Mouse (Mus musculus): Measurements from ENCODE around the gene Hist1h4c.
"Not testable (repeated sequence)": the region's sequence is repeated elsewhere in the genome, so short reads cannot be mapped to it uniquely, and the experiment has no call there.

Hist1h4c gene

DNA sequence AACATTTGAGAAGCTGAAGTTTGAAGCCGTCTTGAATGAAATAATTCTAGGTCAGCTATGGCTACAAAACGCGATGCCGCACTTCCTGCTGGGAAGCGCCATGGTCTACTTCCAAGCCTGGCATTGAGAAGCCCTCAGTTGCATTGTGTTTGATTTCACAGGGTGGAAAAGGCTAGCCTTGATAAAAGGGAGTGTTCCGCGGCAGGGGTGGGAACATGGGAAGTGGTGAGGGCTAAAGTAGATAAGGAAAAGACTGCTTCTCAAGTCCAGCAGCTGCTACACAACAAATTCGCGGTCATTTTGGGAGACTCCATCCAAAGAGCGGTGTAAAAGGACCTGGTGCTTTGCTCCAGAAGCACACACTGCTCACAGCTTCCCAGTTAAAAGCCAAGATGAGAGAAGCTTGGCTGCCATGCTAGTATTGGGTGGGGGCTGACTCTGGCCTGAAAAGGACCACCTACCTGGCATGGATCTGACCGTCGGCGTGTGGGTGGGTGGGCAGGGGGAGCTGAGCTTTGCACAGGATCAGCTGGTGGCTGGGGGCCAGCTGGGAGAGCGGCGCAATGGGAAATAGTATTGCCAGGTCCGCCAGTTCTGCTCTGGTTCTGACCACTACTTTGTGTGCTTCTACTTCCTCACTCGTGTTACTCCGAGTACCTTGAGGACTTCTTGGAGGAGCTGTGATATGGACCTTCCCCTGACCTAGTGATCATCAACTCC lies 30.4 kb upstream of the Hist1h4c start:
- DNase-seq = no peak

GRCm38 (mm10) chr13:23725213-23725612 lies 27.0 kb upstream of the Hist1h4c start:
- DNase-seq = no peak

DNA sequence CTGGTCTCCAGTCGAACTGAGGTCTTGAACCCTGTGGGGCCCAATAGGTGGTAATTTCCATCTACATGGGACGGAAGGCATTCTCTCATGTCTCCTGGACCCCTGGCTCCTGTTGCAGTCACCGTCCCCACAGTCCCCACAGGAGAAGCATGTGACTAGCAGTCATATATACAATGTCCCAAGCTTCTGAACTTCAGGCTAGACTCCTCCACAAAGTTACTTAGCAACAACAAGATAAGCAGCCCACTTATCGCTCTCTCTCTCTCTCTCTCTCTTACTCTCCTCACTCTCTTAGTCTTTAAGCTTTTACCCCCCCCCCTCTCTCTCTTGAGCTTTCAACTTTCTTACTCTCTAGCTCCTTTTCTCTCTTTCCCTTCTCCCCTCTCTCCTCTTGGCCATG lies 26.0 kb upstream of the Hist1h4c start:
- DNase-seq = no peak

DNA sequence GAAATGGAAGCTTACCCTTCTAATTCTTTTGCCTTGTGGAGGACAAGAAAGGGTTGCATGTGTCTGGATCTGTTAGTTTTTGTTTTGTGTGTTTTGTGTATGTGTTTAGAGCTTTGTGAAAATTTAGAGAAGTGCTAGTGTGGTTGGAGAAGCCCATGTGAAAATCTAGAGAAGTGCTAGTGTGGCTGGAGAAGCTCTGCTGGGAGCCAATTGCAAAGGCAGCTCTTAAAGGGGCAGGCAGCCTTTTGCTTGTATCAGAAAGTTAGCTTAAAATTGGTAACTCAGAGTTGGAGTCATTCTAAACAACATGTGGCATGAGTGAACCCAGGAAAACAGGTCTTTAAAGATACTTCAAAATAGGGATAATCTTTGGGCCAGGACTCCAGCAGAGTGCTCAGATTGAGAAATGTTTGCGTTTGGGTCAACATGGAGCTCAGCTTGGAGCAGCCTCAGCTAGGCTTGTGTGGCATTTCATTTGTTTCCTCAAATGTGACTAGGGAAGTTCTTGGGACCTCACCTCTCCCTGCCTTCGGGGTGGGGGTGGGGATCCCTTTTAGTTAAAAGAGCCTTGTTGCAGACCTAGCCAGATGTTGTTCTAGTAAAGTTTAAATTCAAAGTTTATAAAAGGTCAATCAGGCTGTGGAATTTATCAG lies 19.5 kb upstream of the Hist1h4c start:
- DNase-seq = not testable (repeated sequence)

DNA sequence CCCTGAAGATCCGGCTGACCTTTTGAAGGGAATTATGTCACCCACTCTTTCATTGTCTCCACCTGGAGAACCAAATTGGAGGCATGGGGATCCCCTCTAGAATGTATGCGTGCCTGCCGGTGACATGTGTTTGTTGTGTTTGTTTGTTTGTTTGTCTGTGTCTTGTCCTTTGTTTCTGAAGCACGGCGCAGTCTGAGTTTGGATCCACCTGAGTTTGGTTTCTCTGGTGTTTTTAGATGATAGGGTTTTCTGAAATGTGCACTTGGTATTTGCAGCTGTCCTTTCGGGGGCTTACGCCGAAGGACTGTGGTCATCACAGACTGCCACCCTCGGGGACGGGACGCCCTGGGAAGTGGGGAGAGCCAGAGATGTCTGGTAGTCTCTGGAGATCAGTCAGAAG lies 18.9 kb upstream of the Hist1h4c start:
- no peak for DNase-seq

DNA sequence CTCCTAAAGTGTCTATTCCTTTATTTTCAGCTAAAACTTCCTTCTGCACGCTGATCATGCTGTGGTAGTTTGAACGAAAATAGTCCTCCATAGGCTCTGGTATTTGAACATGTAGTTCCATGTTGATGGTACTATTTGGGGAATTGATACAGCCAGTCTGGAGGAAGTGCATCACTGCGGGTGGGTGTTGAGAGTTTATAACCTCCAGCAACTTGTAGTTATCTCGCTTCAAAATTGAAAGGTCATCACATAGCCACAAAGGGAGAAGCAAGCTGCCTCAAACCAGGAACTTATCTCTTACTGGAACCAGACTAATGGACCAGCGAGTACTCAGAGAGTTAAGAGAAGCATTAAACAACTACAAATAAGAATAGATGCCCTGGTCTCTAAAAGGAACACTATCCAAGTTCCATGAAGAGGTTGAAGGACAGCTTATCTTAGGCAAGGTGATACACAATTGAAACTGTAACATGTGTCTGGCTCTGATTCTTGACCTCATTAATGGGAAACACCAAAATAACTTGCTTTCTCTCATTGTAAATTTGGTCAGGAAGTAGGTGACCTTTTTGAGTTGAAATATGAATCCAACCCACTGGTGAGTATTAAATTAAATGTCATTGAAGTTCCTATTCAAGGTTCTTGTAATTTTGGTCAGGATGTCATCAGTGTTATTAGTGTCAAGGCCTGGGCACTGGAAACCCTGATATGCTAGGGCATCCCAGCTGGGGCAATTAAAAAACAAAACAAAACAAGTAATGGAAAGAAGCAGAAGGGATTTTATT lies 18.2 kb upstream of the Hist1h4c start:
- no peak for DNase-seq

DNA sequence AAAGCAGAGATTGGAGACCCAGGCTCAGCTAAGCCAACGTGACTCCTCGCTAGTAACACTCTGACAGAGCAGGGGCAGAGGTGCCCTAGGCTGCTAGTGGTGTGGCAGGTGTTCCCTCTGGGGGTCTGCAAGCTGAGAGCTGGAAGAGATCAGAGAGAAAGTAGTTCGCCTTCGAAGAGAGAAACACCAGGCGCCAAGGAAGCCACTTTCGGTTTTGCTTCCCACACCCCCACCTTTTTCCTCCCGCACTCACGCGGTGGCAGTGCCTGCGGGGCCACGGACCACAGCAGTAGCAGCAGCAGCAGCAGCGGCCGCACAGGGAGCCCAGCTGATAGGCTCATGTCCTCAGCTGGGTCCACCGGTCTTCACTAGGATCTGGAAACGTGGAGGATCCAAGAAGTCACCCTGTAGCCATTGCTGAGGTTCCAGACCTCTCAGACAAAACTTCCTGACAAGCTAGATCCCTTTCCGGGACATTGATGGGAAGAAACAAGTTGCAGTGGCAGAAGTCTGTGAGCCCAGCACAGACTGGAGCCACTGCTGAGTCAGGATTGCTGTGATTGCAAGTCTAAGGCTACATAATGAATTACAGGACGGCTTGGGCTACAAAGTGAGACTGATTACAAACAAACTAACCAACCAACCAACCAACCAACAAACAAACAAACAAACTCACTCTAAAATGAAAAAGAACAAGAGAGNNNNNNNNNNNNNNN lies 12.3 kb upstream of the Hist1h4c start, which contains the start of gene Hfe:
Gene Hfe, minus strand, starts transcription at position 481 of the 716 bp plus-strand sequence.
- DNase-seq = peak in 1 of 2 experiments; percentile 28

- peak in 1 of 2 experiments; percentile 10 for DNase-seq
These were observed 11.6 kb upstream of the Hist1h4c start for GRCm38 (mm10) chr13:23709714-23710373.

DNA sequence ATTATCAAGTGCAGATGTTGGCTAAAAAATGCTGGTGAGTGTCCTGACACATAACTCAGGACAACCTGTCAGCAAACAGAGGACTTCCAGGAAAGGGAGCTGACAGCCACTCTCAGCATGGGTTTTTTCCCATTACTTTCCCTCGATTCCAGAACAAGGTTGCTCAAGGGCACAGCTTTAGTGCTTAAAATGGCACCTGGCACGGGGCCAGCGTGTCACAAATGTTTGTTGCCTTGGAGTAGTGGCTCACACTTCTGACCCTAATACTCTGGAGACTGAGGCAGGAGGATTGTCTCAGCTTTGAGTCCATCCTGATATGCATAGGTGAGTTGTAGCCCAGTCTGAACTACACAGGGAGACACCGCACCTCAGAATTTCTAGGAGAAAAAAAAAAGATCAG lies 10.4 kb upstream of the Hist1h4c start:
- DNase-seq = no peak

GRCm38 (mm10) chr13:23708041-23708440 lies 9.8 kb upstream of the Hist1h4c start:
- no peak for DNase-seq

DNA sequence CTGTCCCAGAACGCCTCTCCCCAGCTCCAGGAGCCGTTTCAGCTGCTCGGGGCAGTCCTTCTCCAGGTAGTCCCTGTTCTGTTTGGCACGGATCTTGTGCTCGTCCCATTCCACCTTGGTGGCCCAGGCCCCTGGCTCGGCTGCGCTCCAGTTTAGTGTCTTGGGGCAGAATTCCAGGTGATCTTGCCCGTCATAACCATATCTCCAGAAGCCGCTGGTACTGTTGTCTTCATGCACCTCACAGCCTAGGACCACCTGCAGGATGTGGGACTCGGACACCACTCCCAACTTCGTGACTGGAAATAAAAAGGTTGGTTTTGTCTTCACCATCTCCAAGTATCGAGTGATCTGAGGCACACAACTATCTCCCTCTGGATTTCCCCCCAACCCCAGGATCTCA lies 8.5 kb upstream of the Hist1h4c start:
- no peak for DNase-seq

- no peak for DNase-seq
These were observed 7.6 kb upstream of the Hist1h4c start for GRCm38 (mm10) chr13:23705751-23706356.

- not testable (repeated sequence) for DNase-seq
These were observed 4.5 kb upstream of the Hist1h4c start for GRCm38 (mm10) chr13:23702801-23703200.

DNA sequence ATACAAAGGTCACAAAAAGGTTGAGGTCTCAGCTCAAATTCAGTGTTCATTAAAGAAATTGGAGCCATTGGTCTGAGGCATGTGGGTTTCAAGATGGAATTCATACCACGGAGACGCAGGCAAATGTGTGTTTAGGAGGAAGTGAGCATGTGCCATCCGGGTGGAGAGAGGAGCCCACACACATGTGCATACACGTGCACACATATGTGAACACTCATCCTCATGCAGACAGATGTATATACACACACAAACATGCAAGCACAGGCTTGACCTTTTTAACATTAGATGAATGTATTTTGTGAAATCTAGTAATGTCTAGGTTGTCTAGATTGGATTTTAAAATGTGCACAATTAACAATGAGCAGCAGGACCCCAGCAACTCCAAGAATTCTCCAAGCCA lies 4.0 kb upstream of the Hist1h4c start:
- no peak for DNase-seq

DNA sequence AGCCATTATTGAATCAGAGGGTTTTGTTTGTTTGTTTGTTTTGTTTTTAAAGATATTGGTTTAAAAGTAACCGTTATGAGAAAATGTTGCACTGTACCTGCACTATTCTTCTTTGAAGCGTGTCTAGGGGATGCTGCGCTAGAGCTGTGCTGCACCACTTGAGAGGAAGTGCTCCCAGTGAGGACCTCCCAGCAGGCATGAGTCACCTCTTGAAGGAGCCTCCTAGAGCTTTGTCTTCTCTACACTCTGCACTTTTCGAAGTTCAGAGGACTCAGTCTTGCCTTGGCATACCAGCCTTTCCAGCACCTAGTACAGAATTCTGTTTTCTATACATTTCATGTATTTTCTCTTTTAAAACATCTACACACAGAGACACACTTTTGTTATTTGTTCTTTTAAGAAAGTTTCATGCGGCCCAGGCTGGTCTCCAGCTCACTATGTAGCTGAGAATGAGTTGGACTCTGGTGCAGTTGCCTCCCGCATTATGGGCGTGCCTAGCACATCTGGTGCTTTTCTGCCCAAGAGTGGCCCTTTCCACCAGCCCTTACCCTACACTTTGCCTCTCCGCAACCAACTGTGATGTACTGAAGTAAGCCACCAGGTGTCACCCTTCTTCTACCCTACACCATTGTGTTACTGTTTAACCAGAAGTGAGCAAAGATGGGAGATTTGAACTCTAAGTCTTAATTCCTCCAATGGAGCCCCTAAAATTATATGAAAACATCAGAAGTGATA lies 2.7 kb upstream of the Hist1h4c start:
- peak; percentile 73 to 74 for DNase-seq

DNA sequence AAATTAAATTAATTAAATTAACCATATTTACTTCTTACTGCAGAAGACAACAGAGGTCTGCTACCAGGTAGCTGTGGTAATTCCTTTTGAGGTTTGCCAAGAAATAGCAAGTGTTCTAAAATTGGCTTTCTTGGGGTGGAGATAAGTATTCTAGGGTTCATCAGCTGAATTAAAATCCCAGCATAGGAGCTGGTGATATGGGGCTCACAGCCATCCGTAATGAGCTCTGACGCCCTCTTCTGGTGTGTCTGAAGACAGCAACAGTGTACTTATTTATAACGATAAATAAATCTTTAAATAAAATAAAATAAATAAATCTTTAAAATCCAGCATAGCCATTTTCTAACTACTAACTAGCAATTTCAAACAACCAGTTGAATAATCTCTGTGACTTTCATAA lies 1.5 kb upstream of the Hist1h4c start:
- DNase-seq = no peak

- no peak for DNase-seq
These were observed 742 bp upstream of the Hist1h4c start for GRCm38 (mm10) chr13:23698996-23699395.

GRCm38 (mm10) chr13:23697491-23698299 lies 559 bp downstream of the Hist1h4c start:
- DNase-seq = peak; percentile 32 to 59

DNA sequence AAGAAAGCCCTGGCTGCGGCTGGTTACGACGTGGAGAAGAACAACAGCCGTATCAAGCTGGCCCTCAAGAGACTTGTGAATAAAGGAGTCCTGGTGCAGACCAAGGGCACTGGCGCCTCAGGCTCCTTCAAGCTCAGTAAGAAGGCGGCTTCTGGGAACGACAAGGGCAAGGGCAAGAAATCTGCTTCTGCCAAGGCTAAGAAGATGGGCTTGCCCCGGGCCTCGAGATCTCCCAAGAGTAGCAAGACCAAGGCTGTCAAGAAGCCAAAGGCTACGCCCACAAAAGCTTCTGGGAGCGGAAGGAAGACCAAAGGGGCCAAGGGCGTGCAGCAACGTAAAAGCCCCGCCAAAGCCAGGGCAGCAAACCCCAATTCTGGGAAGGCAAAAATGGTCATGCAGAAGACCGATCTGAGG lies 2.2 kb downstream of the Hist1h4c start:
- no peak for DNase-seq

GRCm38 (mm10) chr13:23695514-23695913 lies 2.7 kb downstream of the Hist1h4c start, which contains the start of gene Hist1h1t:
Gene Hist1h1t, plus strand, starts transcription at chr13:23695814.
- no peak for DNase-seq

Data from cerebellum, postnatal 14 days (tissue).